Mouse (Mus musculus): ENCODE measurements around the gene Phactr4.

DNA sequence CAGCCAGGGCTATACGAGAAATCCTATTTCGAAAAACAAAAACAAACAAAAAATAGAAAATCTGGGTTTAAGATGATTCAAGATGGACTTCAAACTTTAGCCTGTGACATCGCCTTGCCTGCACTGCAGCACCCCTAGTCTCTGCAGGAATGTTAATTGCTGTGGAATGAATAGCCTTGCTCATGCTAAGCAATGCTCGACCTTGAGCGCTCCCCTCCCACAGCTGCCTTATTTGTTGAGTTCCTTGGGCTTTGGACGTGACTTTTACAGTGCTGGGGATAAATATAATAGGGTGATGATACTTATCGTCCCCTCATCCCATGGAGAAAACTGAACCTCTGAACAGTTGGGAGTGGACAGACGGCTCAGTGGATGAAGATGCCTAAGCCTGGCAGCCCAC, 106.6 kb downstream of the Phactr4 start:
- TF ChIP-seq CTCF (IDR thresholded peaks at IDR 0.05; ENCODE audit: borderline replicate concordance, control insufficient read depth, extremely low read depth, insufficient read depth, low read length, poor library complexity) (no peak), POLR2A (IDR thresholded peaks at IDR 0.05; ENCODE audit: control insufficient read depth, extremely low read depth, insufficient read depth, low read length, poor library complexity) (no peak)

Data from thymus, adult 2 months (tissue).